Mouse (Mus musculus) liver, postnatal 0 days (tissue): ENCODE results near the gene Unc45a. TPM values are rescaled to one million over a fixed set of nuclear protein-coding genes. Genes with fewer than 3 reads are reported as not detected.

Experiments
- ATAC-seq: fragments of 200-750 bp; cut with Nextera tagmentation; 2 replicates; pipeline ENCODE4 v1.8.0; 2017; ENCODE audit warnings: mild to moderate bottlenecking, moderate library complexity
- DNase-seq: peaks from one replicate; pipeline ENCODE4 v3.0.0-alpha.2; 2016
- H3K27ac ChIP-seq: fragments of 300-500 bp; sonication (generic); 2 replicates; pipeline ENCODE4 v1.5.1; 2014; ENCODE audit warnings: antibody characterized with exemption, moderate library complexity, mild to moderate bottlenecking, low read depth
- H3K27me3 ChIP-seq: fragments of 300-500 bp; sonication (generic); 2 replicates; pipeline ENCODE4 v1.6.1; 2014; ENCODE audit warnings: low read length, control low read depth, mixed read lengths; ENCODE audit not compliant: insufficient read depth
- H3K36me3 ChIP-seq: fragments of 300-500 bp; sonication (generic); replicated peaks from 2 replicates; pipeline ENCODE4 v1.6.1; 2014; ENCODE audit warnings: mild to moderate bottlenecking, control low read depth, low read length, moderate library complexity, mixed read lengths; ENCODE audit not compliant: insufficient read depth
- H3K4me1 ChIP-seq: fragments of 300-500 bp; sonication (generic); 2 replicates; pipeline ENCODE4 v1.6.1; 2014; ENCODE audit warnings: antibody characterized with exemption, mild to moderate bottlenecking, control low read depth; ENCODE audit not compliant: insufficient read depth
- H3K4me2 ChIP-seq: fragments of 300-500 bp; sonication (generic); 2 replicates; pipeline ENCODE4 v1.6.1; 2014; ENCODE audit warnings: low read depth, mild to moderate bottlenecking, low read length, moderate library complexity, mixed read lengths
- H3K4me3 ChIP-seq: fragments of 300-500 bp; sonication (generic); 2 replicates; pipeline ENCODE4 v1.5.1; 2014; ENCODE audit warnings: low read depth, low read length
- H3K9ac ChIP-seq: fragments of 300-500 bp; sonication (generic); replicated peaks from 2 replicates; pipeline ENCODE4 v1.6.1; 2014; ENCODE audit warnings: mild to moderate bottlenecking, moderate library complexity
- H3K9me3 ChIP-seq: fragments of 300-500 bp; sonication (generic); 2 replicates; pipeline ENCODE4 v1.6.1; 2016; ENCODE audit warnings: mild to moderate bottlenecking, control low read depth, low read length, mixed read lengths
- CTCF ChIP-seq: sonication (generic); IDR thresholded peaks from 2 replicates; pipeline ENCODE4 v1.5.1; 2016; ENCODE audit warnings: antibody characterized with exemption, low read depth
- EP300 ChIP-seq: IDR thresholded peaks from 2 replicates; pipeline ENCODE4 v1.6.1; 2016; ENCODE audit warnings: antibody characterized with exemption, low read depth, mild to moderate bottlenecking
- WGBS: fragments of 180-500 bp; shearing (Covaris S2); extraction: QIAGEN DNeasy Blood & Tissue Kit; methylation state at CpG from one replicate; pipeline ENCODE4 v1.1.7; 2014; ENCODE audit not compliant: insufficient replicate concordance; 5-methylcytosine and 5-hydroxymethylcytosine counted together
- polyA plus RNA-seq: library from polyadenylated mRNA; unstranded; fragments of >200 nt; fragmentation: Nextera tagmentation; extraction: Ambion mirVana; gene quantifications from 2 replicates; pipeline ENCODE4 v1.2.1, GENCODE M21; 2015

The Unc45a gene
- polyA plus RNA-seq, 1 experiment from 2014 or later = 7.2 TPM

DNA sequence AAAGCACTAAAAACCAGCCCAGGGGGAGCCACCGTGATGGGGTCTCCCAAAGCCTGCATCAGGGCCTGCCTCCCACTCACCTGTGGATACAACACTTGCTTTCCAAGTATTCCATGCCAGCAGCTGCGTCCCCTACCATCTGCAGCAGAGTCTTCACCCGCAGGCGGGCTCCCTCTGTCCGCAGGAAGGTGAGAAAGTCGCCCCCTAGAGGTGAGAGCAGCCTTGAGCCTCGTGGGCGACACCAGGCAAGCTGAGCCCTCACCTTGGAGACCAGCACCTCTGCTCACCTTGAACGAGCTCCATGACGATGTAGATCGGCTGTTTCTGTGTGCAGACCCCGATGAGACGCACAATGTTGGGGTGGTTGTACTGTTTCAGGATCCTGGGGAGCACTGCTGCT, 38.7 kb upstream of the Unc45a start:
- no peak for ATAC-seq
- Histone ChIP-seq H3K4me1 (no peaks in the 10 kb centered on the region; the same call in 1 of the 2 replicates), H3K9ac (no peak overlapping the region), H3K9me3 (no peaks in the 10 kb centered on the region), H3K27me3 (no peaks in the 10 kb centered on the region), H3K4me2 (no peak overlapping the region), H3K4me3 (no peak overlapping the region), H3K36me3 (peaks cover 57% of the 10 kb centered on the region), H3K27ac (no peak overlapping the region)
- TF ChIP-seq EP300 = no peak
- peak; percentile 66 for TF ChIP-seq CTCF
- WGBS = 64% methylated on average over 13 of the region's 13 CpGs
- DNase-seq = peak; percentile 52

DNA sequence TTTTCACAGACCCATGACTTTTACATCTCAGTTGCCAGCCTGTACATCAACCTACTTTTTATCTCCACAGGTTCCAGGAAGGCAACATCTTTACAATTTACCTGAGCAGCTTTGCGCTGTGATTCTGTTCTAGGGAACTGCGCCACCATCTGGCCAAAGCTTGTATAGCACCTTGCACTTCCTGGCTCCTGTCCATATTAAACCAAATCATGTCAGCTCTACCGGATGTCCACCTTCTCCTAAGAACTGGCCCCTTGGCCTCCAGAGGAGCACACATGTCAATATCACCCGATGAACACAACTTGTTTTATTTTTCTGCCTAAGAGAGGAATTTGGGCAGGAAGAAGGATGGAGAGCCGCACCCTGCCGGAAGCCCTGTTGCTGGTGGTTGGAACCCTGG, 36.7 kb upstream of the Unc45a start:
- no peak overlapping the region for H3K4me2 ChIP-seq
- H3K4me1 ChIP-seq = no peaks in the 10 kb centered on the region; the same call in 1 of the 2 replicates
- 39% methylated on average over 6 of the region's 6 CpGs for WGBS
- no peak overlapping the region for H3K9ac ChIP-seq
- peak; percentile 83 for DNase-seq
- no peak for TF ChIP-seq EP300
- peak; percentile 91 for TF ChIP-seq CTCF
- no peaks in the 10 kb centered on the region for H3K27me3 ChIP-seq
- peaks cover 37% of the 10 kb centered on the region for H3K36me3 ChIP-seq
- ATAC-seq = peak; percentile 26; the same call in 1 of the 2 replicates
- H3K4me3 ChIP-seq = no peak overlapping the region
- no peaks in the 10 kb centered on the region for H3K9me3 ChIP-seq
- H3K27ac ChIP-seq = no peak overlapping the region

- DNase-seq (no peak), ATAC-seq (no peak)
- peaks cover 32% of the 10 kb centered on the region for H3K36me3 ChIP-seq
- no peak overlapping the region for H3K4me3 ChIP-seq
- H3K4me2 ChIP-seq = no peak overlapping the region
- TF ChIP-seq EP300 (no peak), CTCF (no peak)
- 0 out of 2 replicates have a peak overlapping the region, but pooled peaks have one; percentile 32 for H3K27ac ChIP-seq
- H3K27me3 ChIP-seq = no peaks in the 10 kb centered on the region
- WGBS = 80% methylated on average over 10 of the region's 10 CpGs
- peaks cover 5% of the 10 kb centered on the region for H3K4me1 ChIP-seq
- no peaks in the 10 kb centered on the region for H3K9me3 ChIP-seq
- no peak overlapping the region for H3K9ac ChIP-seq
Observed at GRCm38 (mm10) chr7:80376192-80376591, 35.4 kb upstream of the Unc45a start.

DNA sequence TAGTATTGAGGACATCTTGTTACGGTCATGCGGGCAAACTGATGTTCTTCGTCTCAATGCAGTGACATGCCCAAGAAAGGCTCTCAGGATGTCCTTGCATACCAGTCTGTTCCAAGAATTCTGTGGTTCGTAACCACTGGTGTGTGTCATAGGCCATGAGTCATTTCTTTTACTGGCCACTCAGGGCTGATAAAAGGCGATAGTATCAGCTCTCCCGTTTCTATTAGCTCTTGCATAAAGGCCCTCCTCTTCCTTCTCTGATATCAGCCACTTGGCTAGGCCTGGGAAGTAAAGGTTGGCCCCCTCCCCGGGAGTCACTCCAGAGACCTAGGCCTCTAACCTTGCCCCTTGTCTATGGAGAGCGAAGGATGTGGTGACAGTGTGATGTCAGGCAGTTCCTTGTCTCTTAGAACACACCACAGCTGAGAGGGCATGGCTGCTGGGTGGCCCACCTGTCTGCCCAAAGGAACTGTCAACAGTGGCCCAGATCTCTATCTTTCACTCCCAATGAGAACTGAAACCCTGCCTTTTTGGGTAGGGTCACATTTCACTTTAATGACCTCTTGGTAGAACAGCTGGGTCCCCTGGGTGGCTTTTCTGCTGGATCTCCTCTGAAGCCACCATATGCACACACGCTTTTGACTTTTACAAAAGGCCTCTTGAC, 34.7 kb upstream of the Unc45a start:
- DNase-seq (no peak), ATAC-seq (peak; percentile 16)
- H3K27ac ChIP-seq = peak overlapping the region; percentile 51; the same call in 1 of the 2 replicates
- H3K4me3 ChIP-seq = no peak overlapping the region
- no peaks in the 10 kb centered on the region for H3K9me3 ChIP-seq
- 53% methylated on average over 9 of the region's 9 CpGs for WGBS
- H3K27me3 ChIP-seq = no peaks in the 10 kb centered on the region
- TF ChIP-seq EP300 (peak; percentile 47; the same call in 1 of the 2 replicates), CTCF (no peak)
- peaks cover 6% of the 10 kb centered on the region for H3K4me1 ChIP-seq
- peaks cover 25% of the 10 kb centered on the region for H3K36me3 ChIP-seq
- no peak overlapping the region for H3K4me2 ChIP-seq
- no peak overlapping the region for H3K9ac ChIP-seq

DNA sequence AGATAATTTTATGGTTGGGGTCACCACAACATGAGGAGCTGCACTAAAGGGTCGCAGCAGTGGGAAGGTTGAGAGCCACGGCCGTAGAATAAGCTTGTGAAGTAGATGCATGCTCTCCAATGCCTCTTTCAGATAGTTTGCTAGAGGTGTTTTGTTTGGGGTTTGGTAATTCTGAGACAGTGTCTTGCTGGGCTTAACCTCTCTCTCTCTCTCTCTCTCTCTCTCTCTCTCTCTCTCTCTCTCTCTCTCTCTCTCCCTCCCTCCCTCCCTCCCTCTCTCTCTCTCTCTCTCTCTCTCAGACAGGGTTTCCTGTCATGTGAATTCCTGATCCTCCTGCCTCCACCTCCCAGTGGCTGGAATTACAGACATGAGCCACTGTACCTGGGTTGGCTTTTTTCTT, 33.9 kb upstream of the Unc45a start:
- TF ChIP-seq EP300 = no peak
- TF ChIP-seq CTCF = no peak
- Histone ChIP-seq H3K27ac (peak overlapping the region; percentile 57; the same call in 1 of the 2 replicates), H3K27me3 (no peaks in the 10 kb centered on the region), H3K4me2 (no peak overlapping the region), H3K4me1 (peaks cover 12% of the 10 kb centered on the region), H3K4me3 (no peak overlapping the region), H3K36me3 (peaks cover 20% of the 10 kb centered on the region; the same call in 1 of the 2 replicates), H3K9ac (no peak overlapping the region), H3K9me3 (no peaks in the 10 kb centered on the region)
- ATAC-seq = no peak
- no peak for DNase-seq
- 83% methylated on average over 3 of the region's 3 CpGs for WGBS

DNA sequence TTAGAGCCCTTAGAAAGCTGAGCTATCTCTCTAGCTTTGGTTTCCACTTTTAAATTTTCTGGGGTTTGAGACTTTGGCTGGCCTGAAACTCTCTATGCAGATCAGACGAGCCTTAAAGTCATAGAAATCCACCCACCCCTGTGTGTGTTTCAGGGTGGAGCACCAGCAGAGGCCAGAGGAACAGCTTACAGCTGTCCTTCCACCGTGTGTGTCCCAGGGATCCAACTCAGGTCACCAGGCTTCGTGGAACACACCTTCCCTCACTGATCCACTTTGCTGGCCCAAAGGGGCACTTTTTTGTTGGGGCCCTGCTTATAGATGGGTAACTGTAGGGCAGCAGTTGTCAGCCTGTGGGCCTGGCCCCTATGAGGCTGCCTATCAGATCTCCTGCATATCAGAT, 33.5 kb upstream of the Unc45a start:
- H3K9me3 ChIP-seq = no peaks in the 10 kb centered on the region
- ATAC-seq (no peak), DNase-seq (no peak)
- H3K4me1 ChIP-seq = peaks cover 15% of the 10 kb centered on the region
- peaks cover 16% of the 10 kb centered on the region; the same call in 1 of the 2 replicates for H3K36me3 ChIP-seq
- no peak overlapping the region for H3K4me3 ChIP-seq
- no peak for TF ChIP-seq CTCF
- no peak overlapping the region for H3K9ac ChIP-seq
- peak overlapping the region; percentile 57 for H3K27ac ChIP-seq
- H3K27me3 ChIP-seq = no peaks in the 10 kb centered on the region
- 67% methylated on average over 3 of the region's 3 CpGs for WGBS
- H3K4me2 ChIP-seq = no peak overlapping the region
